Mouse (Mus musculus) ovary, postnatal 14 days (tissue): ENCODE results near the gene Ankrd50.

Experiments used
- DNase-seq: peaks from one replicate; pipeline ENCODE4 v3.0.0; 2022; ENCODE audit warnings: low spot score

Ankrd50 gene

DNA sequence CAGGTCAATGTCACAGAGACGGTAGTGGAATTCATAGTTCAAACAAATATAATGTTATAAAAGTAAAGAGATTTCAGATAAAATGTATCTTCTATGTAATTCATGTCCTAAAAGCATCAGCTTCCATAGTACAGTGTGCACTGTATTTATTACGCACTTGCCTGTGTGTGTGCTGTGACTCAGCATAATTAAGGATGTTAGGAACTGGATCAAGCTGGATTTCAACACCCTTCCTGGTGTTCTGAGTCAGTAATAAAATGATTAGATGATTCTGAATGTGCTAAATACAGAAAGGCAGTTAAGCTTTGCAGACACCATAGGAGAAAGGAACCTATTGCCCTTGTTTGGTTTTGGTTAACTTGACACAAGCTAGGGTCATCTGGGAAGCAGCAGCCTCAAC, 21.5 kb downstream of the Ankrd50 start:
- DNase-seq = no peak

- DNase-seq = no peak
Observed at GRCm38 (mm10) chr3:38461742-38462141, 22.9 kb downstream of the Ankrd50 start.

- DNase-seq = no peak
Observed at GRCm38 (mm10) chr3:38460250-38460624, 24.4 kb downstream of the Ankrd50 start.

GRCm38 (mm10) chr3:38459507-38460249, 25.0 kb downstream of the Ankrd50 start:
- DNase-seq = no peak

GRCm38 (mm10) chr3:38457041-38457440, 27.6 kb downstream of the Ankrd50 start:
- no peak for DNase-seq

GRCm38 (mm10) chr3:38452199-38452598, 32.4 kb downstream of the Ankrd50 start:
- DNase-seq = no peak

DNA sequence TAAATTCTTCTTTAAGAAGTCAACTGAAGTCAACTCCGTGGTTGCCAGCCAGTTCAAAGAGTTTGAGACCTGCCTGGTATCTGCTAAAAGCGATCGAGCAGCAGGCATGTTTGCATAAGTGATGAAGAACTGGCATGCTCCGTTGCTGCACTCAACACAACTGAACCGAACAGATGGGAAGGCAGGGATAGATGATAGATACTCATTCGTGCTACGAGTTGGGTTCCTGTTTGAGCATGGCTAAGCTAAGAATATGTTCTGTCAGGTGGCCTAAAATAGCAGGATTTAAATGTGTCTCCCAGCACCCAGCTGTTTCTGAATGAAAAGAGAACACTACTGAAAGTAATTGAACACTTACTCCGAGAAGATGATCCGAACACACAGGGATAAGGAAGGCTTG, 38.1 kb downstream of the Ankrd50 start:
- no peak for DNase-seq

DNA sequence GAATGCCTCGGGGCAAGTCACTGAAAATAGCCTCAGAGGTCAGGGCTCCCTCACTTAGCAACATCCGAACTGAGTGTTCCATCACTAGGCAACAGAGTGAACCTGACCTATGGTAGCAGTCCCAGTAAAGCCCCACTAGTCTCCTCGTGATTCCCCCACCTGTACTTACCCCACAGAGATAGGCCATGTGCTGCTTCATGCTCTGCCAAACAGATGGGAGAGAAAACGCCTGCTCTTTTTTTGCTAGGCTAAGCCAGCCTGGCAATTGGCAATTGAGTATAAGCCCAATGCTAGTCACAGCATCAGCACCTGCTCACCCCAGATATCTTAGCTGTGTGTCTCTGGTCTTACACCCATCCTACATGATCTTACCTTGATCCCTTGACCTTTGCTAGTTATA, 40.8 kb downstream of the Ankrd50 start:
- no peak for DNase-seq

GRCm38 (mm10) chr3:38440564-38440991, 44.1 kb downstream of the Ankrd50 start:
- no peak for DNase-seq

DNA sequence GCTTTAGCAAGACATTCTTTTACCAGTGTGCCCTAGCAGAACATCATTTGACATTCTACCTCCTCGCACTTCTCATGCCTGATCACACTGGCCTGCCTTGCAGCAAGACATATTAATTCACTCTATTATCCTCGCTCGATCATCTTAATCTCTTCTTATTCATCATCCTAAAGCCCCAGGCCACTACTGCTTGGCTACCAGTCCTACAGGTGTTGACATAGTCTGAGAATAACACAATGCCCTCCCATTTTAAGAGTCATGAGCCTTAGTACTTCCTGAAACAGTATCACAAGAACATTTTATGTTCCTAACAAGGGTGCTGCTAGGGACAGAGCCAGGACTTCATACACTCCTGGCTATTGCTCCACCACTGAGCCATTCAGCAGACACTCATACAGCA, 48.0 kb downstream of the Ankrd50 start:
- no peak for DNase-seq

GRCm38 (mm10) chr3:38435828-38436227, 48.8 kb downstream of the Ankrd50 start:
- DNase-seq = no peak

GRCm38 (mm10) chr3:38434486-38434885, 50.2 kb downstream of the Ankrd50 start:
- no peak for DNase-seq

DNA sequence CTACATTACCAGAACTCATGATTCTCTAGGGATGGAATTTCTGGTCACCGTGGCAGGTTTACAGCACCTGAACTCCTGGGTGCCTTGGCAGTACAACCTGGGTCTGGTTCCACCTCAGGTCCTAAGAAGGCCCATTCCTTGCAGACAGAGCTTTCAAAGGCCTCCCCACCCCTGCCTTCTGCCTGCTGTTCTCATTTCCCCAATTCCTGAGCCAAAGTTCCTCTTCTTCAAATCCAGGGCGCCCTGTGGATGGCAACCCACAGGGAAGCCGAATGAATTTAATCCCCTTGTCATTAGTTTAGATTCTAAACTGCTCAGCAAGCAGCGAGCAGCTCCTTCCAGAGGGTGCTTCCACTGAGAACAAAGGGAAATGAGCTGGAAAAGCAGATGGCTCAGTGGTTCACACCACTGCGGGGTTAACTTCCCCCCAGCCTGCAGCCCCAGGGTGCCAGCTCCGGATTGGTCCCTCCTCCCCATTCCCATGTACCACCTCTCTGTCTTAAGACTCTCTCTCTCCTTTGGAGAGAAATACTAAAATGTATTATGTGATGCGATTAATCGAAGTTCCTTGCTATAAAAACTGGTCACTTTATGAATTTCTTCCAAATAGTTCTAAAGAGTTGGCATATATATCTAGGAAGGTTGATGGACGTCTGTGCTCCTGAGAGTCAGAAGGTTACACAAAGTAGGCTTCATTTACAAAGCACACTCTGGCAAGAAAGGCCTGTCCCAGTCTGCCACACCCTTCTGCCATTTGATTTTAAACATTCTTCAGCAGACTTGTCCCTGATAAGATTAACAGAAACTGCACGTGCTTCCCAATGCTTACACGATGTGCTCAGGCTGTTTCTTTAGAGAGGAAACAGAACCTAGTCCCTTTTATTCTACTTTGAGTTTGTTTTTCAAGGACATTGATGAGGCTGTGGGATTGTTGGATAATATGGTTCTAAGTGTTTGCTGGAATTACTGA, 50.9 kb downstream of the Ankrd50 start:
- DNase-seq = no peak

- no peak for DNase-seq
Observed at GRCm38 (mm10) chr3:38431461-38431860, 53.2 kb downstream of the Ankrd50 start.

- DNase-seq = no peak
Observed at GRCm38 (mm10) chr3:38431042-38431441, 53.6 kb downstream of the Ankrd50 start.

GRCm38 (mm10) chr3:38427200-38427599, 57.4 kb downstream of the Ankrd50 start:
- DNase-seq = no peak

GRCm38 (mm10) chr3:38423966-38424365, 60.7 kb downstream of the Ankrd50 start:
- DNase-seq = no peak

DNA sequence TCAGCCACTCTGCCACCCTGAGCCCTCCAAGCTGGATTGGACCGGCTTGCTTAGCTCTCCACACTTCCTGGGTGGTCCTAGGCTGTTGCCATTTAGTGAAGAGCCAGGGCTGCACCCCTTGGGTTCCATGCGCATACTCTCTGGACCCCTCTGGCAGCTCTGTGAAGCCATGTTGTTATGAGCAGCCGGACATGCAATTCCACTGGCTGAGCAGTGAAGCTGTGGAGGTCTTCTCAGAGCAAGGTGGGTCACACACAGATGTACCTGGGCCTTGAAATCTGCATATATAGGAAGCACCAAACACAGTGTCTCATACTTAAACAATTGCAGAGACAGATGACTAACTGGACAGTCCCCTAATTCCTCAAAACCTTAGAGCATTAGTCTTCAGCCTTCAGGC, 64.7 kb downstream of the Ankrd50 start:
- no peak for DNase-seq

GRCm38 (mm10) chr3:38415292-38415930, 69.2 kb downstream of the Ankrd50 start:
- DNase-seq = no peak
